Mouse (Mus musculus): ENCODE measurements around the gene Scel. TPM values are rescaled to one million over a fixed set of nuclear protein-coding genes. Genes with fewer than 3 reads are reported as not detected.

Gene Scel
- total RNA-seq, 4 experiments from 2014 or later: 0.11 to 0.84 (median 0.48) TPM

DNA sequence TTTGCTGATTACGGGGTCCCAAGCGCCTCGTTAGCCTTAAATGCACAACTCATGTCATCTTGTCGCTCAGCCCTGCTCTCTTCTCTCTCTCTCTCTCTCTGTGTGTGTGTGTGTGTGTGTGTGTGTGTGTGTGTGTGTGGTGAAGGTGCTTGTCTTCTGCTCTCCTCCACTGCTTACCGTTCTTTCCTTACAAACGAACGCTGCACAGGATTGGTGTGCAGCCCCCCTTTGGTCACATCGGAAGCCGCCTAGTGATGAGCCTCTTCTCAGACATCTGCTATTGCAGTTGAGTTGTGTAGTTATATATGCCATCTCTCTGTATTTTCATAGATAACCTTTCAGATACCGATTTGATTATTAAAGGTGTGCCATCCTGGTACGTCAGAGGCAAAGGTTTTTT, 138.0 kb downstream of the Scel start:
- DNase-seq (ENCODE audit: low spot score): no peak

DNA sequence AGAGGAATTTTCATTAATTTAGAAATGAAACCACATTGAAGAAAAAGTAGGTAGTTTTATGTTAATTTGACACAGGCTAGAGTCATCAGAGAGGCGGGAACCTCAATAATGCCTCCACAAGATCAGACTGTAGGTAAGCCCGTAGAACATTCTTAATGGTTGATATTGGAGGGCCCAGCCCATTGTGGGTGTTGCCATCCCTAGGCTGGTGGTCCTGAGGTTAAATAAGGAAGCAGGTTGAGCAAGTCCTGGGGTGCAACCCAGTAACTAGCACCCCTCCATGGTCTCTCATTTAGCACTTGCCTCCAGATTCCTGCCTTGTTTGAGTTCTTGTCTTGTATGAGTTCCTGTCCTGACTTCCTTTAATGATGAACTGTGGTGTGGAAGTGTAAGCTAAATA, 138.4 kb downstream of the Scel start:
- DNase-seq (ENCODE audit: low spot score): no peak

DNA sequence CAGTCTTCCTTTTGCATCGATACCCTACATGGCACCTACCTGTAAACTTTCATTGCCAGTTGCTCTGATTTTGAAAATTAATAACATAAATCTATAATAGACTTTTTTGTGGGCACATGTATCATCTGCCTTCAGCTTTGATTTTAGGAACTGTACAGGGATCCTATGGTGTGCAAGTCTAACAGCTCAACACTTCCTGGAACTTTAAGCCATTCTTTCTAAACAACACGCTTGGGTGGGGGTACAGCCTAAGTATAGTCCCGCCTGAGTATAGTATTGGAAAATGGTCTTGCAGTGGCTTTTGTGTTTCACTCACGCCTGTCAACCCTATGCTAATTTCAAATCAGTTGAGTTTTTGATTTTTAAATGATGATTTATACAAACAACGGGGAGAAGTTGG, 139.4 kb downstream of the Scel start:
- no peak for DNase-seq (ENCODE audit: low spot score)

DNA sequence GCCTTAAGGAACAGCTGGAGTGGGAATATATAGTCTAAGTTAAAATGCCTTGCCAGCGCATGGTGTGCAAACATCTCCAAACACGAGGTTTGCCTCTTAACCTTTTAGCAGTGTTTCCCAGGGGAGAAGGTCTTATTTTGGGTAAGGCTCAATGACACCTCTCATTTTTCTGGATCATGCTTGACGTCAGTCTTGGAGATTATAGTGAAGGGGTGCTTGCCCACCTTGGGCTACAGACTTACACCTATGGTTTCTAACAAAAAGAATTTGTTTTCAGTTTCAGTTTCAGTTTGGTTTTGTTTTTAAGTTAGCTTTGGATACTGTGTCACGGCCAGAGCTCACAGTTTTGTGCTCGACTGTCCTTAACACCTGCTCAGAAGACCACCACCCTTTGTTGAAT, 140.7 kb downstream of the Scel start:
- DNase-seq (ENCODE audit: low spot score): no peak

DNA sequence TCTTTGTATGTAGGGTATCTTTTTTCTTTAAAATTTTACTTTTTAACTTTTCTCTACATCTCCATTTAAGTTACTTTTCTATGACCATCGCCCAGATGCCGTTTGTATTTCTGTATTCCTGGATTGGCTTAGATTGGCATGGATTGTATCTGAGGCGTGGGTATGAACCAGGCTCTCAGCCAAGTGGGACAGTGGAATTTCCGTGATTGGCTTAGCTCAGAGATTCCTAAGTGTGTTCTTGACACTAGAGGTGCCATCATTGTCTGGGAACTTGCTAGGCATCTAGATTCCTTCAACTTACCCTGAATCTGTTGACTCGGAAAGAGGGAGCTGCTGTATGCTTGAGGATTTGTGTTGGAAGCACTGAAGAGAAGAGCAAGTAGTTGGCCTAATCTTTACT, 142.3 kb downstream of the Scel start:
- no peak for DNase-seq (ENCODE audit: low spot score)

DNA sequence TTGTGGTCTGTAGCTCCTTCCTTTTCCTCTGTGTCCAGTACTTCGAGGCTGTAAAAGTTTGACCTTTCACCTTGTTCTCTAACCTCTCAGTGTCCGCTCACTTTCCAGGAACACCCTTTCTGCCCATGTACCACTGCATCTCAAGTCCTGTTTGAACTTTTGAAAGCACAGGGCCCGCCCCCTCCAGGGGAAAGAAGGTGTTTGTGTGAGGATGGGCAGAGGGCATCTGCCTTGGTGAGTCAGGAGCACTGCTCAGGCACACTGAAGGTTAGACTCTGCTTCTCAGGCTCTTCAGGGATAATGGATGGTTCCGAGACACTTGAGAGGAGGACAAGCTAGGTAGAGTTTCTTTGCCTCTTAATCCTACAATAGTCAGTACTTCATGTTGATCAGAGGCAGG, 144.7 kb downstream of the Scel start:
- DNase-seq (ENCODE audit: low spot score): no peak

Small RNA genes within 50 kb of the gene (microRNA-seq; reads per million reads assigned to microRNA genes)
- not detected for gene Gm22877

Other genes with a start within 250 kb of the Scel start
- gene Mycbp2, start 166.5 kb upstream of the Scel start, total RNA-seq (2022): 10 to 100 TPM; 27.5 to 32.9 (median 32.7) TPM
- under 1 TPM; 0.16 to 0.52 (median 0.36) TPM for gene Slain1, start 136.9 kb downstream of the Scel start, total RNA-seq (2022)

Measured in heart, adult 8-10 months (tissue).